Comparison of ENCODE assay signal across 1 mouse cellular context in the genomic region with DNA sequence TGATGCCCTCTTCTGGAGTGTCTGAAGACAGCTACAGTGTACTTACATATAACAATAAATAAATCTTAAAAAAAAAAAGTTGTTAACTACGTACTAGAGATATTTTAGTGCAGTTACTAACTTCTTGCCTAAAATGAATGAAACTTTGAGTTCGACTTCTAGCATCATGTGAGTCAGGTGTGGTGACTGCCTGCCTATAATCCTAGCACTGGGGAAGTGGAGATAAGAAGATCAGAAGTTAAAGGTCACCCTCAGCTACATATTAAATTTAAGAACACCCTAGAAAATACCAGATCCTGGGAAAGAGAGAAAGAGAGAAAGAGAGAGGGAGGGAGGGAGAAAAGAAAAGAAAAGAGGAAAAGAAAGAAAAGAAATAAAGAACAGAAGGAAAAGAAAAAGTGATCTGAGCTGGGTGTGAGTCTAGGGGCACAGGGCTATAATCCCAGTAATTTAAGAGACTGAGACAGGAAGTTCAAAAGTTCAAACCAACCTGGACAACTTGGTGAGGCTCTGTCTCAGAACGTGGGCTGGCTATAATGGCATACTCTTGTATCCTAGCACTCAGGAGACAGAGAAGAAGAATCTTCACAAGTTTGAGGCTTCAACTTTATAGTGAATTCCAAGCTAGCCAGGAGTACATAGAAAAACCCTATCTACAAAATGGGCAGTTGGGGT.
TF ChIP-seq lines count a peak whose summit lies in the region.

No protein-coding gene starts in this region.

TF ChIP-seq in MEL, 35 proteins besides CTCF, POLR2A, EP300 and RAD21 (continued from another document):
- TF ChIP-seq BHLHE40 (IDR thresholded peaks at IDR 0.05; ENCODE audit: borderline replicate concordance, low read depth, low read length) (peak; percentile 9; the same call in 1 of the 2 replicates), ZKSCAN1 (IDR thresholded peaks at IDR 0.05; ENCODE audit: low read depth, low read length) (no peak), POLR2AphosphoS2 (IDR thresholded peaks at IDR 0.05; ENCODE audit: low read length) (no peak), ETS1 (IDR thresholded peaks at IDR 0.05; ENCODE audit: low read depth, low read length) (no peak)
TF ChIP-seq in MEL: peak in this region for 2.
